Mouse (Mus musculus) c-Kit-positive CD71-negative TER-119-negative erythroid progenitor cells, embryonic 14.5 days (primary cell): ENCODE measurements around the gene Snapc2.
A peak's percentile ranks its signal among the peaks of the same experiment; 100 is the strongest.
"Not testable (repeated sequence)": the region's sequence is repeated elsewhere in the genome, so short reads cannot be mapped to it uniquely, and the experiment has no call there.

Source experiments
- DNase-seq: peaks from one replicate; pipeline ENCODE4 v3.0.0-alpha.2; 2013; ENCODE audit warnings: low read depth

Gene Snapc2

DNA sequence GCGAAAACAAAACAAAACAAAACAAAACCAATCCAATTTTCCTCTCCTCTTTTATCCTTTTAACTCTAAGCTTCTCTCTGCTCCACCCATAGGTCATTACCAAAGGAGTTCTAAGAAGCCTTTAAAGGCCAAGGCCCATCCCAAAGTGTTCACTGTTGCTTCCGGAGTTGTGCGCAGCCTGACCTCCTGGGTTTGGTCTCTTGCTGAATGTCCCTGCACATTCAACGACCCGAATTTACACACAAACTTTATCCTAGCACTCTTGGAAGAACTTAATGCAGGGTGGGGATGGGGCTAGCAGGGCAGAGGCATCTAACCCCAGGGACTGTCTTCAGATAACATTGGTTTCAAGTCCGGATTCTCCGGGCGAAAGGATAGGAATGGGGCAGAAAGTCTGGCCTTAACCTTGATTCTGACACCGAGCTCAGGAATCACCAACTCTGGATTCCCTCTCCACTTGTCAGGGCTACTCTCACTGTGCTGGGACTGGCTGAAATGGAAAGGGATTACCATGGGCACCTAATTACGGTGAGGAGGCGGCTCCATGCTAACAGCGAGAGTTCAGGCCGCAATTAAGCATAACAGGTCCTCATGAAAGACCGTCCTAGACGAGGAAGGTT is 15.0 kb upstream of the Snapc2 start:
- no peak for DNase-seq

DNA sequence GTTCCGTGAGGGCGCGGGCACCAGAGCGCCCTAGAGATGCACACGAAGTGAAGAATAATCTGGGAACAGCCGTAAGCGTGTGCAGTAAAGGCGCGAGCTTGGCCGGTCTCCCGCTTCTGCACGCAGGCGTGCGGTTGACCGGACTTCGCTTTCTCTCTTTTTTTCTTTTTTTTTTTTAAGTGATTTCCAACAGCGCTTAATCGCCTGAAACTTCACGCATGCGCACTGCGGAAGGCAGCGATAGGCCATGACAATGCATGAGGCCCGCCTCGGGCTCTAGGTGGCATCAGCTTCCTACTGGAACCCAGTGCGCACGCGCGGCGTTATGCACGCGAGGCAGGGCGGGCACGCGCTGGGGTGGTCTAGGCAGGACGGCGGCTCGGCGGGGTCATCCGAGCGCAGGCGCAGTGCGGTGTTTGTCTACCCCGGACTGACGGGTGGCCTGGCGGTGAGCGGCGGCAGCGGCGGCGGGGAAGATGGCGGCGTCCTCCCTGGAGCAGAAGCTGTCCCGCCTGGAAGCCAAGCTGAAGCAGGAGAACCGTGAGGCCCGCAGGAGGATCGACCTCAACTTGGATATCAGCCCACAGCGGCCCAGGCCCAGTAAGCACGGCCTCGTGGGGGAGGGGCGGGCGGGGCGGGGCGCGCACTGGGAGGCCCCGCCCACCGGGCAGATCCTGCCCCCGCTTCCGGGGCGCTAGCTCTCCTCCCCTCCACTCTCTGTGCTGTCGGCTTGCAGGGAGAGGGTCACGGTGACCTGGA is 14.3 kb upstream of the Snapc2 start, which contains the start of the genes Map2k7 and Gm49320:
Gene Map2k7, plus strand, starts transcription at position 307 of the 759 bp plus-strand sequence.
Gene Gm49320, plus strand, starts transcription at position 432 of the 759 bp plus-strand sequence.
- DNase-seq = peak; percentile 98

DNA sequence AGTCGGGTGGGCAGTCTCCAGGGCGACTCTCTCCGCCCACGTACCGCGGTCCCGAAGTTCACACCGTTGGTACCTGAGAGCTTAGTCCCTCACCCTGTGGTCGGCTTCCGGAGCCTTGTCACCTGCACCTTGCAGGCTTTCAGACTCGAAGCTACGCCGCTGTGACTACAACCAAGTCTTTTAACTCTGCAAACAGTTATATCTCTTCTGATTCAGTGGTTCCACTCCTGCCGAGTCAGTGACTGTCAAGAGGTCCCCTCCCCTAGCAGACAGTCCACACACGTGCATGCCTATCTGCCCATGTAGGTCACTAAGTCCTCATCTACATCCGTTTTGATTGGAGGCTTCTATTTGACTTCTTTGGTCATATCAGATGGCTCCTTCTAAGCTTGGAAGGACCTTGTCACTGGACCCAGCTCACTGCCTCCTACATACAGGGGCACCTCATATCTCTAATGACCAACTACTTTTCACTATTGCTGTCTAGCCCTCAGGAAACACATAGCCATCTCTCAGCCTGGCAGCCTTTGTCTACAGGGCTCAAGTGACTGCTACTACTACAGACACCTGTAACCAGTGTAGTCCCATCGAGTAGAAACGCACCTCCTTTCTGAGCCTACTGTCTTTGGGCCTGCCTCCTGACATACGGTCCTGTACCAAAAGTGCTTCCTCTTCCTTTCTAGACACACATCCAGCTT is 13.5 kb upstream of the Snapc2 start:
- DNase-seq = no peak

DNA sequence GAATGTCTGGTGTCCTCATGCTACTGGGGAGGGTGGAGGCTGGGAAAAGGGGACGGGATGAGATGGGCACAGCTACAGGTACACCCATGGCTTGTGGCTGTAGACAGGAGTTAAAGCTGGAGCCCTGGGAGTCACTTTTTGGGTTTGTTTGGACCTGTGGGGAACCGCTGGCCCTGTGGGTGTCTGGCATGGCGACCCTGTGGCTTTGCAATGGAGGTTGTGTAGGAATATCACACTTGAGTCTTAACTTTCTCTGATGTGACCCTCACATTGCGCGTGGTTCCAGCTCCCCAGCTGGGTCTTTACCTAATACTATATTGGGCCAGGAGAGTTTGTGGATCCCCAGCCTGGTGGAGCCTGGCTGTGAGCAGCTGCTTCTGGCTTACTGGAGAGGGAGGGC is 7.8 kb upstream of the Snapc2 start:
- DNase-seq = no peak

DNA sequence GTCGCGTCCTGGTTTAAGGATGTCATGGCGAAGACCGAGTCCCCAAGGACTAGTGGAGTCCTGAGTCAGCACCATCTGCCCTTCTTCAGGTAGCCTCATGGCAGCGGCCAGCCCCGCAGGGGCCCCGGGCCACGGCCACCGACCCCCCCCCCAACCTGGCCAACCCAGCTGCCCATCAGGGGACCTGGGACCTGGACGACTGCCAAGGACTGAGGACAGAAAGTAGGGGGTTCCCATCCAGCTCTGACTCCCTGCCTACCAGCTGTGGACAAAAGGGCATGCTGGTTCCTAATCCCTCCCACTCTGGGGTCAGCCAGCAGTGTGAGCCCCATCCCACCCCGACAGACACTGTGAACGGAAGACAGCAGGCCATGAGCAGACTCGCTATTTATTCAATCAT is 7.1 kb upstream of the Snapc2 start:
- no peak for DNase-seq

DNA sequence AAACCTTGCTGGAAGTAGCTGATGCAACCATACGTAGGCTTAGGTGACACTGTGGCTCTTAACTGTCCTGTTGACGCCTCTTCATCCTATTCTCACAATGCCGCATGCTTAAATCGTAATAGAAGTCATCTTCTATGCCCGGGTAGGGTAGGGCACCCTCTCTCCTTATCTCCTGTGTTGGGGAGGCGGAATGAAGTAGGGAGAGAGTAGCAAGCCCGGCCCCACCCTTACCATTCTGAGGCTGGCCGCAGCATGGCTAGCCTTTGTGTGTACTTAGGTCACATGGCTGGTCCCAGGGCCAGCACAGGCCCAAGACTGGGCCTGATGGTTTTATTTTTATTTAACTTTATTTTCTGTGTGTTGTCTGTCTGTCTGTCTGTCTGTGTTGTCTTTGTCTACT is 5.6 kb upstream of the Snapc2 start:
- no peak for DNase-seq

DNA sequence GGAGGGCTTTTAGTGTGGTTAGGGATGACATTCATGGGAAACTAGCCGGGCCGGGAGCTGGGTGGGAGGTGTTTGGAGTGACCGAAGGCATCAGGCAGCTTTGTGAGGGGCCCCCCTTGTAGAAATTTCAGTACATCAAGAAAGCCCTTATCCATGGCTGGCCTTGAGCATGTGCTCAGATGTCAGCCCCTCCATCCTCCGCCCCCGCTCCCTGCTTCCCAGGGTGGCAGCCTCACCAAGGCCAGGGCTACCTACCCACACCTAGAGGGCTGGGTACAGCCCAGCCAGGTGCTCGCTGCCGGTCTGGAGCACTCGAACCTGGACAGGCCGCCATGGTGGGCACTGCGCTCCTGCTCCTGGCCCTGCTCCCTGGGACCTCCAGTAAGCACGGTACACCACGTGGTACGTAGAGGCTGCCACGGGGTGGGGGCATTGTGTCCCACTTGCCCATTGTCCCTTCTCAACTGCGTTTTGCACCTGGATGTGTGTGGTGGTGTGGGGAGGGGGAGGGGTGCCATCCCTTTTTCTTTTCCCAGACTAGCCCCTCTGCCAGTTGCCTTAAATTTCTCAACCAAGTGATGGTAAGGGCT is 4.8 kb upstream of the Snapc2 start, which contains the start of gene Tgfbr3l:
Gene Tgfbr3l, plus strand, starts transcription at position 264 of the 590 bp plus-strand sequence.
- no peak for DNase-seq

DNA sequence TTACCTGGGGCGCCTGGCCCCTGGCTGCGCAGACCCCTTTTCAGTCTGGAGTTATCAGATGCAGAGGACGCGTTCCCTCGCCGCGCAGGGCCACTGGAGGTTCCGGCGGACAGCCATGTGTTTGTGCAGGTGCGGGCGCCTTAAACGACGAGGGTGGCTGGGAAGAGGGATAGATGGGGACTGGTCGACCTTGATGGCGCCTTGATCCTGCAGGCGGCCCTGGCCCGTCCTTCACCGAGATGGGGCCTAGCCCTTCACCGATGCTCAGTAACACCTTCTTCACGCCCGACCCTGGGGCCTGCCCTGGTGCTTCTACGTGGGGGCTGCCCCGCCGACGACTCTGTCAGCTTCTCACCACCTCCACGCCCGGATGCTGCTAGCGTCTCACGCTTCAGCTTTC is 3.7 kb upstream of the Snapc2 start:
- DNase-seq = no peak

DNA sequence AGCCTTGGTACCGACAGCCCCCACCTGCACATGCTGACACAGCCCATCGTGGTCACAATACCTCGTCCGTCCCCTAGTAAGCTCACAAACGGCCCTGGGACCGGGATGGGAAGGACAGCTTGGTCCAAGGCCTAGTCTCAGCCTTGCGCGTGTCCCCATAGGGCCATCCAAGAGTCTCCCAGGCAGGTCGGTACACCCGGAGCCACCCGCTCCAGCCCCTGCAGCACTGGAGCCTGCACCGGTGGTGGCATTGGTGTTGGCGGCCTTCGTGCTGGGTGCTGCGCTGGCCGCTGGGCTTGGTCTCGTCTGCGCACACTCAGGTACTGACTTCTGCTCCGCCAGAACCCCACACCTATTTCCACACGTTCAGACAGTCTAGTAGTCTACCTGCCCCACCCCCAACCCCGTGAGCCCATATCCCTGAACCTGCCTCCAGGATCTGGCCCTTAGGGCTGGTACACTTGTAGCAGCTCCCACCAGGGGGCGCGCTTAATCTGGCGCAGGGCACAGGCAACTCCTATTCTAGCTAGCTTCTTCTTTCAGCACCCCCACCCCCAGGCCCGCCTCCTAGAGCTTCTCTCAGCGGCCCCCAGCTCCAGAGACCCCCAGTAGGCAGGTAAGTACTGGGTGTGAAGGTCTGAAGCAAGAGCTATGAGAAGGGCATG is 2.4 kb upstream of the Snapc2 start:
- DNase-seq = peak; percentile 81

DNA sequence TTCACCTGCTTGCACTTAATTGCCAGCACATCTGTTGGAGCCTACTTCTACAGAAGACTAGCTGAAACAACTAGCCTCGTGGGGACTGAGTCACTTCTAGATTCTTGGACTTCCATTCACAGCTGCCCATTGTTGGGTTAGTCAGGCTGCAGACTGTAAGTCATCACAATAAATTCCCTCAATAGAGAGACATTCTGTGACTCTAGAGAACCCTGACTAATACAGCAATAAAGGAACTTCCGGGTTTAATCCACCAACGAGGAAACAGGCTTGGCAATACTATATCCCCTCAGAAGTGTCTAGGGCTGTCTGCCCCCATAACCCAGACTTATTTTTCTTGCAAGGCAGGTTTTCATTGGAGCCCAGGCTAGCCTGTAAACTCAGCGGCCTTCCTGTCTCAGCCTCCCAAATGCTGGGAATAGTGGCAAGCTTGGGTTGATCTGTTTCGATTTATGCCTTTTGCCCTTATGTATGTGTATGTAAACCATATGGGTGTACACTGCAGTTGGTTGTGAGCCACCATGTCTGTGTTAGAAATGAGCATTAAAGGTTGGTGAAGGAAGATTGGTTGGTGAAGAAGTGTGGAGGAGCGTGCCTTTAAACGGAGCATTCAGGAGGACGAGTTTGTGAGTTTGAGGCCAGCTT is 642 bp upstream of the Snapc2 start:
- no peak for DNase-seq

DNA sequence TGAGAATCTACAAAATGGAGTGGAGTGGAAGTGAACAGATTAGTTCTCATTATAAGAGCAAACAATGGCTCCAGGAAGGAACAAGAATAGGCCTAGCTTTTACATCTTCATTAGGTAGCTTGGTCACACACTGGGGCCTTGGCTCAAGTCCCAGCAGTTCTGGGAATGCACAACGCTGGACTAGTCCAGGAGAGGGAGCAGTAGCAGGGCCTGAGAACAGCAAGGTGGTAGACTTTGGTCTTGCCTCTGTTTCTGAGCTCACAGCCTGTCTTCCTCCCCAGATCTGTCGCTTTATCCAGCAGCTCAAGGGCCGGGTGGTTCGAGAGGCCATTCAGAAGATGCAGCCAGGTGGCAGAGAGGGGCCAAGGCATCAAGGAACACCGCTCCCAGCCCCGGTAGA is 1.1 kb downstream of the Snapc2 start:
- DNase-seq = no peak

DNA sequence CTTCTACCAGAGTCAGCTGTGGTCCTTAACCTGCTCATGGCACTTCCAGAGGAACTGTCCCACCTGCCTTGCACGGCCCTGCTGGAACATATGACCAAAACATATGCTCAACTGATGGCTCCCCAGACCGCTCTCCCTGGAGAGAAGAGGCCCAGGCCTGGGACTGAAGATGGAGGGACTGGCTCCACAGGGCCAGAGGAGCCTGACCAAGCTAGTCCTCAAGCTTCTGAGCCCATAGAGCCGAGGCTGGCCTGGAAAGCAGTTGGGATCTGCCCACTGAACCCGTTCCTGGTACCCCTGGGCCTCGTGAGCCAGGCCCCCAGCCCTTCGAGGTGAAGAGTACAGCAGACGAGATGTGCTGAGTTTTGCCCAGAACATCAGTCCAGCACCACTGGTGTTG is 2.6 kb downstream of the Snapc2 start:
- DNase-seq = not testable (repeated sequence)

DNA sequence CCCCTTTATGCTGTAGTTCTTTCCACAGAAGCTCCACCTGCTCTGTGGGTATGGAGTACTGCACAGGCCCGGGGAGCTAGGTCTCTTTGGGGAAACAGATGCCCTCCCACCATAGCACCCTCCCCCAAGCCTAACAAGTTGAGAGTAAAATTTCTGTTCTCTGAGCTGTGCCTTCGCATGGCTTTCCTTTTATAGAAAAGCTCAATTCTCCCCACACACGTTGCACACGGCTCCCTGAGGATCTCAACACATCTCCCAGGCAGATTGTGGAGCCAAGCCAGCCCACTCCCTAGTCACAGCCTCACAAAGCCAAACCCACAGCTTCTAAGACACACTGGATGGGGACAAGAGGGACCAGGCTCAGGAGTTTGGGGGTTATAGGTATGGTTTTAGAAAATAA is 4.0 kb downstream of the Snapc2 start:
- no peak for DNase-seq

DNA sequence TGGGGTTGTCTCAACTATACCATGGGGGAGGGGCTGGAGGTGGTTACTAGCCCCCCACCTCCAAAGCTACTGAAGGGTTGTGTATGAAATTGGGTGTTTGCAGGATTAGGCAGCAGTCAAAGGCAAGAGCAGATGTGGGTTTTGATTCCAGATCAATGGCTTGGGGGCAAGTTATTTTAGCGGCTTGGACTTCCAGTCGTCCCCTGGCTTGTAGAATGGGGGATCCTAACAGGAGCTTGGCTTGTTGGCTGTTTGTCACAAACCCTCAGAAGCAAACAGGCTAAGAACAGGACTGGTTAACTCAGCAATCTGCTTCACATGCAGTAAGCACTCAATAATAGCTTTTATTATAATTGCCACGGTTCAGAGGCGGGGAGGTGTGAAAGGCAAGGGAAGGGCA is 4.5 kb downstream of the Snapc2 start:
- DNase-seq = no peak

DNA sequence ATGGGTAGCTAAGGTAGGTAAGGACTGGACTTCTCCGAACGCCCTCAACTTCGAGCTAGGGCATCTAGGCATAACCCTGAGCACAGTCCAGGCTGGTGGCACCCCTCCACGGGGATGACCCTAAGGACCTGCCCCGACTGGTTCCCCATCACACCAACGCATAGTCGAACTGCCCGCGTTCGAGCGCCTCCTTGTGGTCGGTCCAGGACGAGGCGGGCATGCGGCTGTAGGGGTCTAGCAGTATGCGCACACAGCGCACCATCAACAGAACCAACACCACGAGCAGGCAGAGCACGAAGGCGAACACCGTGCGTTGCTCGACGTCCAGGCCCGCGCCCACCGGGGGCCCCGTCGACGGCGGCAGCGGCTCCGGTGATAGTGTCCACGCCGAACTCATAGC is 5.4 kb downstream of the Snapc2 start:
- peak; percentile 59 for DNase-seq

DNA sequence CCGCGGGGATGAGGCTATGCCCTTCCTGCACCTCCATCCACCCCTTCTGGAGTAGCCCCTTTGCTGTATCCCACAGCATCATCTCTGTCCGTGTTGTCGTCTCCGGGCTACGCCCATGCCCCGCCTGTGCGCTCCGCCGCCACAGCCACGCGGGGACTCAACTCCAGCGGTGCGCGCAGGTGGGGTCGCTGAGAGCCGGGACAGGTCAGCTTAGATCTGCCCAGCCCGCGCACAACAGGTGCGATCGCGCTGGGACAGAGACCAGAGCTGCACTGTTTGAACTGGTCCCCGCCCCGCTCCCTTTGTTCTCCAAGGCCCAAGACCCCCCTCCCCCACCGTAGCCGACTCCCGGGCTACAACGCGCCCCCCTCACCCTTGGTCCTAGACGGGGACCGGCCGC is 5.8 kb downstream of the Snapc2 start:
- no peak for DNase-seq

DNA sequence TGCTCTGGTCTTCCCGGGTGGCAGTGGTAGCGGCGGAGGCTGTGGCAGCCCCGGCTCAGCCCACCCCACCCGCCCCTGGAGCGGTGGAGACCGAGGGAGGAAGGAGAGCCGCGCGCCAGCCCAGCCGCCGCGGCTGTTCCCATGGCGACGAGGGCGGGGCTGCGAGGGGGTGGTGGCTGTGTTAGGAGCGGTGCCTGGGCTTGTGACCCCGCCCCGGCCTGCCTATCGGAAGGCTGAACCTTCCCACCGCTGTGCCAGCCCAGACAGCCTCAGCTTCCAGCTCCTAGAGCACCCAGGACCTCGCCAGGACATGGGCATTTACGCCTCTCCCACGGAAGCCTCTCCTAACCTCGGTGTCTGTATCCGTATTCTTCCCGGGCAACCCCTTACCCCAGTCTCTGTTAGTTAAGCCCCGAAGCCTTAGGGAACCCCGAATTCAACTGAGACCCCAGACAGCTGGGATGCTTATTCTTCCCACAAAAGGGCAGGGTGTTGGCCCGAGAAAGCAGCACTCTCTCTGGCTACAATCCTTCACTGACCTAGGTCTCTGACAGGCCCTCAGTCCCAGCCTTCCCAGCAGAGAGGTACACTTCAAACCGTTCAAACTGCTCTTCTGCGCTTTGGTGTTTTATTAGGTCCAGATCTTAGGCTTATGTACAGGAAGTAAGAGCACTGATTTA is 6.4 kb downstream of the Snapc2 start, which contains the start of gene Ctxn1:
Gene Ctxn1, minus strand, starts transcription at position 150 of the 680 bp plus-strand sequence.
- DNase-seq = peak; percentile 85

DNA sequence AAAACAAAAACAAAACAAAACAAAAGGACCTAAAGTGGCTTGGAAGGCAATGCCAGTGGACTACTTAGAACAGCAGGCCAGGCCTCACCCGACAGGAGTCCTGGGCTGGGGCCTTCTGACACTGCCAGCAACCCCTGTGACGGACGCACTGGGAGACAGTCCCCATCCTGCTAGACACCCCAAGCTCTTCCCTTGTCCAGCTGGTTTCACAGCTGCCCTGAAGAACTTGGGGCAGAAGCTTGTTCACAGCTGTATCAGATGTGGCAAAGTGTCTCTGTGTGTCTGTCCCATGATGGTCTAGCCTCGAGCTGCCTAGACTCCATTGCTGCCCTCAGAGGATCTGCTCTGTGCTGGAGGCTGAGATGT is 6.9 kb downstream of the Snapc2 start:
- no peak for DNase-seq

DNA sequence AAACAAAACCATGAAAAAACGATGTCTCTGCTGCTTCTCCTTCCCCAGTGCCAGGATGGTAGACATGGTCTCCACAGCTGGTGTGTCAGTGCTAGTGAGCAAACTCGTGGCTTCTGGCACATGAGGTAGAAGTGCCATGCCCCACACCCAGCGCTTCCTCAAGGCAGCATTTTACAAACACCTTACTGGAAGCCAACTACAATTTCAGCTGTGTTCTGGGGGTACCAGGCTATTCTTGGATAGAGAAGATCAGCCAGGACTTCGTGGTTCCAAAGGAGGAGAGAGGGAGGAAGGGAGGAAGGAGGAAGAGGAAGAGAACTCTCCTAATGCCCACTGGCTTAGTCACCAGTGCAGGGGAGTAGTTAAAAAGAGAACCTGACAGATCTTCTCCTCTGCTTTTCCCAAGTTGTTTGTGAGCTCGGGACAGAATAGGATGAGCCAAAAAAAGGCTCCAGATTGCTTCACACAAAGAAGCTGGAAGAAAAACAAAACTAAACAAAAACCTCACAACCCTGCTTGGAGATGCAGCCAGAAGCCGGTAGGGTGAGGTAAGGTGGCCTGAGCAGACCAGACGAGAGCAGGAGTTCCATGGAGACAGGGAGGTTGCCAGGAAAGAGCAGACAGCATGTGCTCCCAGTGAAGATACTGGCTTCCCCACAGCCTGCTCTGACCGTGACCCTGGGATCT is 10.4 kb downstream of the Snapc2 start:
- no peak for DNase-seq

DNA sequence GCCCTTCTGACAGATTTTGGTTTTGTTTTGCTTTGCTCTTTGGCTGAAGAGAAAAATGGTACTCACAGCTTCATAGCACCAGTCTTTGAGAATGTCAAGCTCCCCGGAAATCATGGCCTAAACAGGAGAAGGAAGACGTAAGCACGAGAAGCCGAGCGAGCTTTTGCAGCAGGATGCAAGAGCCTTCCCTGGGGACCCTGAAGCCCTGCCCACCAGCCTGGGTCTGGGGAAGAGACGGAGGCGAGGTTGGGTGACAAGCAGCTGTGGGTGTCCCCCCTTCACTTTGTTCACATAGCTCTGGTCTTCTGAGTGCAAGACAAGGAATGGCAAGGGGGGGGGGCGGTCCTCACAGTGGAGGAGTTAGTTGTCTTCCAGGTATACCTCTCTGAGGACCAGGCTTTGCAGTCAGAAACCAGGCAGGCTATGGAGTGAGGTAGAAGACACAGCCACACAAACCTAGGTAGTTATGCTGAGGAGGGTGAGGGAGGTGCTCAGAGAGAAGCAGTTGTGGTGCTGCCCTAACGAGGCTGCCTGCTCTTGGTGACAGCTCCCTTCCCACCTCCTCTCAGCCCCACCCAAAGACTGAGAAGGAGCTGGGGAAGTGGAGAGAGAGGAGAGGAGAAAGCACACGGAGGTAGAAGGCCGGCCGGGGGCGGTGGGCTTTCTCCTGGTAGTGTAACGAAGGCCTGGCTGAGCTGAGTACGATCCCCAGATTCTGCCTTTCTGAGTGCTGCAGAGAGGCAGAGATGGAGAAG is 12.5 kb downstream of the Snapc2 start:
- no peak for DNase-seq
